Mouse (Mus musculus): ENCODE results near the gene Foxd4.

Gene Foxd4

DNA sequence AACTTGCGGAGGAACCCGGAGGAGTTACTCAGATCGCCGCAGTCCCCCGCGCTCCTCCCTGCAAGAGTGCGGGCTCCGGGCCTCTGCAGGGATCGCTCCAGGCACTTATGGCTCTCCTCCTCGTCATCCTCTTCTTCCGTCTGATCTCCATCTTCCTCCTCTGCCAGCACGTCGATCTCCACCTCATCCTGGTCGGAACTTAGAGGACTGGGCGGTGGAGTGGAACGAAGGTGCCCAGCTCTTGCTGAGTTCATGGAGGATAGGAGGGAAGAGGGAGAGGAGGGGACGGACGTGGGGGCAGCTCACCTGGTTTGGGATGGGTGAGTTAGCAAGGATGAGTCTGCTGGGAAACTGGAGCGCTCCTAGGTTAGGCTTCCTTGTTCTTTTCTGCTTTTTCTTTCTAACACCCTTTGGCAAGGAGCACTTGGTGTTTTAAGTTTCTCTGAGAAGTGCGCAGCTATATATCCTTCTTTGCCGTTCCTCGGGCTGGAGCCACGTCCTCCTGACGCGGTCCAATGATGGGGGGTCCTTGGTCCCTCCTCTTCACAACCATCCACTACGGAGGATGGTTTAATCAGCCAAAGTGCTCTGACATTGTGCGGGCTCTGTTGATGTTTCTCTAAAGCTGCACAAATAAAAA, at the start of gene Foxd4:
TSS of gene Foxd4 (minus strand) at position 617 of the 640 bp plus-strand sequence.
- DNase-seq (ENCODE audit: low spot score) = no peak

DNA sequence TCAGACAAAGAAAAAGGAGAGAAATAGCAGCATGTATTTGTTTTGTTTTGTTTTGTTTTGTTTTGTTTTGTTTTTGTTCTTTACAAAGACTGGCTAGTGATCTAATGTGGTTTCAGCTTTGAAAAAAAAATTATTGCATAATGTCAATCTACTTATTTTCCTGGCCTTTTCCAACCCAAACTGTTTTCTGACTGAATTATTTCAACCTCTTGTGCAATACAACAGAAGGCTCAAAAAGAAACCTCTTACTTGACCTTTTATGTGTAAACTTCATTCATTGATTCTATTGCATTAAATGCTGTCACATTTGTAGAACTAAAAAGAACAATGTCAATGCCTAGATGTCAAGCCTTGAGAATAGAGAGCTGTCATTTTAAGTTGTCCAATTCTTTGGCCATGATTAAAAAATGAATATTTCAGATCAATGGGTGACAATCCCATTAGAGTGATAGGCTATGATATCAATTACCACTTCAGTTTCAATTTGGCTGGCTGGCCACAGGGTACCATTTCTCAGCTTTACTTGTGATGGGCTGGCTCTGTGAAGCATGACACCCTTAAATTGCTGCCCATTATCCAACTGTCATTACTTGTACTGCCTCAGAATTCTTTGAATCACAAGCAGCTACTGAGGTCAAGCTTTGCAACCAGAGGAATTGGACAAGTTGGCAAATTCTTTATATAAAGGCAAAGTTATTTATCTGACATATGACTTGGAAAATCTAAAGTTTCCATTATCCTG, 44.7 kb upstream of the Foxd4 start:
- no peak for DNase-seq (ENCODE audit: low spot score)

DNA sequence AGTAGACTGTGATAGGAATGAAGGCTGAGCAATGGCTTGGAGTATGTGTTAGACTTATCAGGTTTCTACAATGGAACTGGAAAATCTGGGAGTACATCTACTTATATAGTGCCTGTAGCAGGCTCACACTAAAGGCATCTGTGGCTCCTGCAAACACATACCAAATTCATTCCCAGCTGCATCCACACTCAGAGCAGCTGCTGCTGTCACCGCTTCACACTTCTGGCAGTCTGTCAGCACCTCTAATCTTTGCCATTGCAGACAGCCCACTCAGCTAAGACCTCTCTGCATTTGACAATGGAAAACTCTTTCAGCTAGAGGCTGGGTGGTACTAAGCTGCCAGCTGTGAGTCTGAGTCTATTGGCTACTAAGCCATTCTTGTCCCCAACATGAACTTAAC, 36.1 kb upstream of the Foxd4 start:
- no peak for DNase-seq (ENCODE audit: low spot score)

DNA sequence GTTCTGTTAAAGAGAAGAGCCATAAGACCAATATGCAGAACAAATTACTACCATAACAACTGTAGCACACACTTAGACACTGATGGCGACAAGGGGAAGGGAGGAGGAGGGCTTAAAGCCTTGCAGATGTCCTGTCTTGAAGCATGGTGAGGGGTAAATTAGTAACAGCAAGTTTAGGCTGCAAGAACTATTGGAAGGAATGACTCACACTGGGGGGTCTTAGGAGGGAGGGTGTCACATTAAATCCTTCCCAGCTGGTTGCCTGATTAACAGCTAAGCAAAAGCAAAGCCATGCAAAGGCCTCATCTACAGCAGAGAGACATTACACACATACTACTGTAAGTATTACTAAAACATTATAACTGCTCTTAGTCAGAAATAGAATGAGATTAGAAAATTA, 28.0 kb upstream of the Foxd4 start:
- no peak for DNase-seq (ENCODE audit: low spot score)

DNA sequence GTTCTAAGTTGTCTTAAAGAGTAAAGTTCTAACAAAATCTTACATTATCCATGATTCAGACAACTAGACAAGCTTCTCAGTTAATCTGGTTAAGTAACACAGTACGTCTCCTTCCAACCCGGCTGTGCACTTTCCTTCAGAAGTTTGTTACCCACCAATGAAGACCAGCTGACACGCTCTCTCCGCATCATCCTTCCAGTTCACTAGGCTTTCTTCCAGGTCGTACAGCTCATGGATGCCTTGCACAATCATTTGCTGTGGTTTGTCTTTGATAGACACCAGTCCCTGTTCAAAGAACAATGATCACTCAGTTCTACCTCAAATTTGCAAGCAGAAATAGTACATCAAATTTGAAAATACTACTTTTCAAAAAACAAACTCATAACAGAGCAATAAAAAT, 19.9 kb upstream of the Foxd4 start:
- no peak for DNase-seq (ENCODE audit: low spot score)

DNA sequence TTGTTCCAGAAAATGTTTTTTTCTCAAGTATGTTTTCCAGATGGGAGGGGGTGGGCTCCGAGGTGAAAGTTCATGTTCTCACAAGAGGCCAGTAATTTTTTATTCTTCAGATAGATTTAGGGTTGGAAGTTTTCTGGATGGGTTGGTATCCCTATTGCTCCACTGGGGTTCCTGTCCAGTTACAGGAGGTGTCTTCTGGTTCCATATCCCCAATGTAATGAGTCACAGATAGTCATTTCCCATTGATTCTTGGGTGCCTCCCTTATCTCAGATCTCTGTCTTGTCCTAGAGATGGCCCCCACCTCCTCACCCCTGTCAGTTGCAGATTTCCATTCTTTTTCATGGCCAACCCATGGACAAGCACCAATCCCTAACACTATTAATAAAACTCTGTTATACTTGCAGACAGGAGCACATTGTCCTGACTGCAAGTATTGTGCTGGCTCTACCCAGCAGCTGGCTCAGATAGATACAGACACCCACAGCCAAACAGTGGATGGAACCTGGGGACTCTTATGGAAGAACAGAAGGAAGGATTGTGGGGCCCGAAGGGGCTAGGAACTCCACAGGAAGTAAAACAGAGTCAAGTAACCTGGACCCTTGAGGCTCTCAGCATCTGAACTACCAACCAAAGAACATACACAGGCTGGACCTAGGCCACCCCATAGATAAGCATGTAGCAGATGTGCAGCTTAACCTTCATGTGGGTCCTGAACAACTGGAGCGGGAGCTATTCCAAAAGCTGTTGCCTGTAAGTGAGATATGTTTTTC, 7.6 kb upstream of the Foxd4 start:
- no peak for DNase-seq (ENCODE audit: low spot score)

DNA sequence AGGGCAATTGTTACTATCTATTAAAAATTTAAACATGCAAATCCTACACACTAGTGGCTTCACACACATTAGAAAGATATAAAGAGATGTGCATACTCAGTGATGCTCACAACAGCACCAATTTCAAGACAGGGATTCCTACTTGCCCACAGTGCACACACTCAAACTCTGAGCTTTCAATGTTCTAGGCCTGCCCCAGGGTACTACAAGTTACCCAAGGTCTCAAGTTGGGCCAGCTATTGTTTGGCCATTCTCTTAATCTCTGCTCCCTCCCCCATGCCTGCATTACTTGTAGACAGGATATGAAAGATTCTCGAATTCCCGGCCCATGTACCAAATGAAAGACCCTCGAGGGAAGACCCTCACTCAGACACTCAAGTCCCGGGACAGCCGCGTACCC, 6.7 kb upstream of the Foxd4 start:
- no peak for DNase-seq (ENCODE audit: low spot score)

DNA sequence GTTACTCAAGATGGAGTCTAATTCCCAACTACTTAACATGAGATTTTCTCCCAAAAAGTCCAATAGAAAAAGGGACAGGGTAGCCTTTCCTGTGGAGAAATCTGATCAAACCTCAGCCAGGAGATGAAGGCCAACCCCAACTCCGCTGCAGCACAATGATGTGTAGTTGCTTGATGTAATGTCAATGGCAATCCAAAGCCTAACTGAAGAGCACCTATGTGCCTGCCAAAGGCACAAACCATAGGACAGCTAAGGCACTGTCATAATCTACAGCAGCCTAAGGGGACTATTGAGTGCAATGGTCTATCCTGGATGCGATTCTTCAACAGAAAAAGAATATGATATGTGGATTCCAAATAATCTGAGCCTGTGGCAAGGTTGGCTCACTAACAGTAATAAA, 1.8 kb upstream of the Foxd4 start:
- no peak for DNase-seq (ENCODE audit: low spot score)

DNA sequence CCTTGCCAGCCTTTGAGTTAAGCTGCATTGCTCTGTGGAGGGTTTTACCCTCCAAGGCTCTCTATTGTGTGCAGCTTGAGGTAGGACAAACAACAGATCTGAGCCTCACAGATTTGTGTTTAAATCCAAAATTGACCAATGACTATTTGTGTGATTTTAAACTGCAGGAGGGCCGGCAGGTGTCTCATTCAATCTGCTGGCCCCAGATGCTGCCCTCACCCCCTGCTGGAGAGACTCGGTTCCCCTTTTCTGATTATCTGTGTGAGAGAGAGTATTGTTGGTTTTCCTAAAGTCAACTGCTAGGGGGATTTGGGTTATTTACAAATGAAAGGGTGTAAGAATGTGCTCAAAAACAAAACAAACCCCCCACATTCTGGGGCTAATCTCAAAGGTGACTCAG, 1.3 kb upstream of the Foxd4 start:
- no peak for DNase-seq (ENCODE audit: low spot score)

DNA sequence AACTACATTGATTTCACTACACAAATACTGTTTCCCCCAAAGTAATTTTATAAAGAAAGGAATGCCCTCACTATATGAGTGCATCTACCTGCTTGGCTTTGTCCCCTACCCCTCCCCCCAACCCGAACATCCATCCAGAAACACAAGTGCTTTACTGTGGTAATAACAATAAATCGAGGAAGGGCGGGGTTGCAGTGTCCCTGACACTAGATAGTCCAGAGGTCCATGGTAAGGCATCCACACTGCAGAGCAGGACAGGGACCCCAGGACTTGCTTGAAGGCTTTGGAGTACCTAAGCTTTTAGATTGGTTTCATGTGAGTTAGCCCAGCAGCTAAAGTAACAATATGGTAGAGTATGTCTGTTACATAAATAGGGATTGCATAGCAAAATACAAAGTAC, 669 bp upstream of the Foxd4 start:
- DNase-seq (ENCODE audit: low spot score) = no peak

DNA sequence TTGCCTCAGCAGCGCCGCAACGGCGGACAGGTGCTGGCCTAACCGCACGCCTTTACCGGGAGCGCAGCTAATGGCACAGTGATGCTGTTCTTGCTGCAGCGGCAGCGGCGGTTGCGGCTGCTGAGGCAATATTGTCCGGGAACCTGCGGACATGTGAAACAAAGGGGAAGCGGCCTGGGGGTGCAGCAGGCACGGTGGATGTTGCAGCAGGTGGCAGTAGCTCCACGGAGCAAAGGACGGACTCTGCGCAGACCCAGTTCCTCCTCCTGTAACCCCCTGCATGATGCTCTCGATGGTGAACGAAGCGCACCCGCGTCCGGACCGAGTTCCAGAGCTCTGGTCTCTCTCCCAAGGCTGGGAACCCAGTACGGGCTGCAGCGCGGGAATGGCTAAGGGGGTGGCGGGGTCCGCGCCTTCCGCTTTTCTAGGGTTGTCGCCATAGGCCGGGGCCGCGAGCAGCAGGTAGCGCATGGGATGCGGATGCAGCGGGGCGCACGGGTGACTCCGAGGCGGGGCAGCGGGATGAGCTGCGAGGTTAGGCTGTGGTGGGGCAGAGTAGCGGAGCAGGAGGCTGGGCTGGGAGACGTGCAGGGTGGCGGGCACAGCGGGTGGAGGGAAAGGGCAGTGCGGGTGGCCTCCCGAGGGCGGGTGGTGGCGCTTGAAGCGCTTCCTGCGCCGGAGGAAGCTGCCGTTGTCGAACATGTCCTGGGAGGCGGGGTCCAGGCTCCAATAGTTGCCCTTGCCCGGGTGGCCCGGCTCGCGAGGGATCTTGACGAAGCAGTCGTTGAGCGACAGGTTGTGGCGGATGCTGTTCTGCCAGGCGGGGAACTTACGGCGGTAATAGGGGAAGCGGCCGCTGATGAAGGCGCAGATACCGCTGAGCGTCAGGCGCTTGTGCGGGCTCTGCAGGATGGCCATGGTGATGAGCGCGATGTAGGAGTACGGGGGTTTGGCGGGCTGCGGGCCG, 1.1 kb downstream of the Foxd4 start:
- DNase-seq (ENCODE audit: low spot score) = no peak

DNA sequence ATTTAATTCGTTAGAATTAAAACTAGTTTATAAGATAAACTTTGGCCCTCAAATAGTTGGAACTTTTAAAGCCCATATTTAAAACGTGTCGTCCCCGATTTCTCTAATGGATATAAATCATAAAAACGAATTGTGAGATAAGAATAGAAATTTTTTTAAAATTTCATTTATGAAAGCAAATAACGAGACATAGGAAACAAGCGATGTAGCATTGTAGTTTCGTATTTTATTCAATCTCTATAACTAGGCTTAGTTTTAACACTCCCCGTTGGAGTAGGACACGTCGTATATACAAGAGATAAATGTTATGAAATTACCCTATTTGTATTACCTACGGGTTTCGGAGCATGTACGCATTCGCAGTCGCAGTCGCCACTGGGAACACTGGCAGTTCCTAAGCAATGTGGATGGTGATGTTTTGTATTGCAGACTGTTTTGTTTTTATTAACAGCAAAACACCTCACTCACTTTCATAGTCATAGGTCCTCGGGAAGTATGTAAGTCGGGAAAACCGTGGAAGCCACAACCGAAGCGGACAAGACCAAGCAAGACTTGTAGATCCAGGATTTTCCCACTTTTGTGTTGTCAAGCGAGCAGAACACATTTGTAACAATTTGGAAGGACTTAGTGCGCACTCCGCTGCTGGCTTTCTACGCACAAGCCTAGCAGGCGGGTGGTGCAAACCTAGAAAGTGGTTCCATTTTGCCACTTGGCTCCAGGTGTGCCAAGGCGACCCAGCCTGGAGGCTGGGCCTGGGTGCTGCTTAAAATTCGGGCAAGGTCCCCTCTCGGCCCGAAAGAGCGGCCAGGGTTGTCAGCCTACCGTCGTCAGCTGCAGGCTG, 2.0 kb downstream of the Foxd4 start:
- no peak for DNase-seq (ENCODE audit: low spot score)

DNA sequence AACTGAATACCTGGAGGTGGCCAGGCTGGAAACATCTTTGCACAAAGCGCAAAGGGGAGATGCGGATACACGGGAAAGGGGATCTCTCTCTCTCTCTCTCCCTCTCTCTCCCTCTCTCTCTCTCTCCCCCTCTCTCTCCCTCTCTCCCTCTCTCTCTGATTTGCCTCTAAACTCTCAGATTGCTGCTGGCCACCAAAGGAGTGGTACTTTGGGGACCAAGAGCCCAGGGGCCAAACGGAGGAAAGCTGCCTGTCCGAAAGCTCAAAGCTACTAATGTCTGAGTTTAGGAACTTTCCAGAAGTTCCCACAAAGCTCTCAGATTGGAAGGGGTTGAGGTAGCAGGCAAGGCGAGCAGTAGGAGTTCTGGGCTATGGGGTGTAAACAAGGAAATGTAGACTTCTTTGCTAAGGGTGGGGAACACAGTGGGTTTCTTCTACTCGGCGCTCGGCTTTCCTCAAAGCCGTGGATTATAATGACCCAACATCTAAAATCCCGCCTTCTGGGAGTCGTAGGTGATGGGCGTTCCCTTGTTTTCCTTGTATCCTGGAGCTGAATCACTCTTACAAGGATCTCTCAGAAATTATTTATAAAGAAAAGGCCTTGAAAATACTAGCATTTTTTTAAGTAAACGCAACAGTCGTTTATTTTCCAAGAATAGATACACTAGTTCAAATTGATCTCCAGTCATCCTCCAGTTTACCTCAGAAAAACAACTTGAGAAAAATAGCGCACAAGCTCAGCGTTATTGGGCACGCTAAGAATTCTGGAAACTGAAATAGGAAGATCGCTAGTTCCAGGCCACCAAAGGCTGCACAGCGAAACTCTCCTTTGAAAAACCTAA, 2.9 kb downstream of the Foxd4 start:
- DNase-seq (ENCODE audit: low spot score) = no peak

DNA sequence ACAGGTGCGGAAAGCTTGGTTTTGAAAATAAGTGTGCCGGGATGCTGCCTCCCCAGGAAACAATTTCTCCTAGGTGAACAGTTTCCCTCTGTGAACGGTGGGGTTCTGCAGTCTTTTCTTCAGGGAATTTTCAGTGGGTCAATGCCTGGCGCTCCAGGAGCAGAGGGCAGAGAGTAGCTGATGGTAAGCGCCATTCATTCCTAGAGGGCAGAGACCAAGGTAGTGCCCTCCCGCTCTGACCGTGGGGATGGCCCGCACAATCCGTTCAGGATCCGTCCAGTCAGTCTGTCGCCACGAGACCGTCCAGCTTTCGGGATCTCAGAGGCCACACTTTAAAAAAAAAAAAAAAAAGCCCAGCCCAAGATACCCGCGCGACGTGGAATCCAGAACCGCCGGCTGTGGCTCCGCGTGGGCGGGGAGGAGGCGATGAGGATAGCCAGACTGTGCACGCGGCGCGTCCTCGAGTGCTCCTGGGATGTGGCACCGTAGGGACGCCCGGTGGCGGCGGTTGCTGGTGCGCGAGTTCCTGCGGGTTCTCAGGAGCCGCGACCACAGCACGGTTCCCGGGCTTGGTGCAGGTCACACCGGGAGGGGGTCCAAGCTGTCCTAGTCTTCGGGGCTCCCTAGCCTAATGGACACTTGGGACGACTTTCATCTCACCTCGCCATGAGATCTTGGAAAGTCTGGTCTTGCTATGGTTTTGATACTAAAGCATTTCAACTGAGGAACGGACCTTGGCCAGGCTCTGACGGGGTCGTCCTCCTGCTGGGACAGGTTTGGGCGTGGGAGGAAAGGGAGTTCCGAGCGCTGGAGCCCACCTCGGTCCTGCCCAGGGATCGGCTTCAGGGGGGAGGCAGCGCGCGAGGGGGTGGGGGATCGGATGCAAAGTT, 3.7 kb downstream of the Foxd4 start:
- no peak for DNase-seq (ENCODE audit: low spot score)

DNA sequence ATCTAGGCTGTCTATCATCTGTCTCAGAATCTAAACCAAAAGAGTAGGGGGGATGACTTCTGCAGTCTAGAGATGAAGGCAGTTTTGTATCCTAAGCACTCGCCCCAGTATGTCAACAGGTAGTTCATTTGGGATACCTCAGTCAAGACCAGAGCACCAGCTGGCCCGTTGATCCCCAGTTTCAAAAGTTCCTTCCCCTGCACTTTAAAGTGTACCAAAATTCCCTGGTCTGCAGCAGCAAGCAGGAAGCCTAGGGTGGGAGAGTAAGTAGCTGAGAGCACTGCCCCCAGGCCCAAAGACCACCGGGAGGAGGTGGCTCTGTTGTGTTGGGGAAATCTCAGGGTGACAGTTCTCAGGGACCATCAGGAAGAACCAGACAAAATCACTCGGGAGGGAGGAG, 4.5 kb downstream of the Foxd4 start:
- no peak for DNase-seq (ENCODE audit: low spot score)

DNA sequence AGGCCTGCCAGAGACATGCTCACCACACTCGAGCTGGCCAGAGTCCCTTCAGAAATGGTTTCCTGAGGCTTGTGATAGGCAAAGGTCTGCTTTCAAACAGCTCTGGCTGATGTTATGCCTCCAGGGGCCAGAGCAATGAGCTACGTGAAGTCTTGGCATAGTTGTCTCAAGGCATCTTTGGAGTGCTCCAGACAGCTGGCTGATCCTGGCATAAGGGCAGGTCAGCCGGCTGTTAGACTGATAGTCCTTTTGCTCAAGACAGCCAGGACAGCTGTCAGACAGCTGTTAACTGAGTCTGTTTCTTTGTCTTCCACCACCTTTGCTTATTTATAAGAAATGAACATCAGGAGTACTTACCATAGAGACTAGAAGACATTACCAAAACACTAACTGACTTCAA, 14.1 kb downstream of the Foxd4 start:
- DNase-seq (ENCODE audit: low spot score) = no peak

DNA sequence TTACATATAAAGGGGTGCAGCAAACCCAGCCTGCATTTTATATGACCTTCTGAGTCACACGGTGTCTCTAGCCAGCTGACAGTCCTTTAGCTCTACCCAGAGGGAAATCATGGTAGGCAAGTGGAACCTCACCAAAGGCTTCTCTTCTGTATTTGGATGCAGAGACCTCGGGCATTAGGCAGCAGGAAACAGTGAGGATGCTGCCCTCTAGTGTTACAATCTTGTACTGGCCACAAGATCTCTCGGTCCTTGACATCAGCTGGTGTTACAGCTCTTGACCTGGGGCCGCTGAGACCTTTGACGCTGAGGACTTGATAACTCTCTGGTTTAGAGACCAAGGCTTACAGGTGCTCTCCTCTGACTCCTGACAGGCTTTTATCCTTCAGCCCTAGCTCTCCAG, 15.5 kb downstream of the Foxd4 start:
- DNase-seq (ENCODE audit: low spot score) = peak; percentile 37

DNA sequence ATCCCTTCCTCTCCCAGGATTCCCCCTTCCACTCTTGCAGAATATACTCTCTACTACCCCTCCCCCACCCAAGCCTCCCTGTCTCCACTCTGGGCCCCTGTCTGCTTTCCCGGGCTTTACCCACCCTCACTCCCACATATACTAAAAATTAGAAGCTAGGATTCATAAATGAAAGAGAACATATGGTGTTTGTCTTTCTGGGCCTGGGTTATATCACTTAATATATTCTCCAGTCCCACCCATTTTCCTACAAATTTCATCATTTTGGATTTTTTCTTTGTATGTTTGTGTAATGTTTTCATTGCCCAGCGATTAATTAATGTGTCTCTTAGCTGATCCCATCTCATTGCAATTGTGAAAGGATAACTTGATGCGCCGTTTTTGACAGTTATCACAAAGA, 19.8 kb downstream of the Foxd4 start:
- DNase-seq (ENCODE audit: low spot score) = no peak
